Mouse (Mus musculus): ENCODE results near the gene Pigc.
A peak's percentile ranks its signal among the peaks of the same experiment; 100 is the strongest.

GRCm38 (mm10) chr1:161962465-161963377 lies 6.3 kb upstream of the Pigc start:
- TF ChIP-seq CTCF (conservative IDR thresholded peaks at IDR 0.05; ENCODE audit: low read length) = peak; percentile 50
- no peak for TF ChIP-seq NANOG (IDR thresholded peaks at IDR 0.05; ENCODE audit: borderline replicate concordance, low read length)
- no peak for TF ChIP-seq POU5F1 (IDR thresholded peaks at IDR 0.05; ENCODE audit: borderline replicate concordance, low read length)

Measured in E14TG2a.4 (cell line).